Comparison of ENCODE assay signal across 15 mouse cellular contexts in genomic region chr6:148761475-148761874, GRCm38 (mm10).
"Had no signal": no experiment of that assay in that cellular context is flagged by ENCODE, and none has a peak within 500 bp of the region (broad histone marks: within the 10 kb centered on the region; RNA-seq: fewer than 3 reads in every experiment).

No protein-coding gene starts in this region.

- H3K27ac ChIP-seq: limb, embryonic 10.5 days; liver, embryonic 13.5 days; lung, embryonic 15.5 days; macrophage; neural tube, embryonic 13.5 days had no signal

- H3K9ac ChIP-seq: liver, embryonic 13.5 days; liver, postnatal 0 days; lung, embryonic 15.5 days; neural tube, embryonic 13.5 days had no signal

- ATAC-seq: liver, postnatal 0 days had no signal

- H3K4me1 ChIP-seq: limb, embryonic 10.5 days; liver, embryonic 13.5 days; lung, embryonic 15.5 days; neural tube, embryonic 13.5 days had no signal

- H3K9me3 ChIP-seq: limb, embryonic 10.5 days; liver, embryonic 13.5 days; lung, embryonic 15.5 days; neural tube, embryonic 13.5 days had no signal

- H3K4me2 ChIP-seq: liver, embryonic 13.5 days; lung, embryonic 15.5 days; neural tube, embryonic 13.5 days had no signal

- H3K4me3 ChIP-seq: limb, embryonic 10.5 days; liver, embryonic 13.5 days; lung, embryonic 15.5 days; neural tube, embryonic 13.5 days had no signal

- H3K27me3 ChIP-seq: liver, embryonic 13.5 days; lung, embryonic 15.5 days; neural tube, embryonic 13.5 days had no signal

- H3K36me3 ChIP-seq: limb, embryonic 10.5 days; liver, embryonic 13.5 days; lung, embryonic 15.5 days; neural tube, embryonic 13.5 days had no signal

- DNase-seq: kidney, adult 18-20 months; kidney, postnatal 14 days; liver, embryonic 13.5 days; liver, postnatal 0 days; lung, postnatal 14 days; midbrain, embryonic 14.5 days; retina, postnatal 1 day; right cerebral cortex, postnatal 4 days; spleen, adult 18-20 months; thymus, adult 2 months; thymus, postnatal 25 days had no signal
